Mouse (Mus musculus): ENCODE measurements around the gene Gipc3. TPM values are rescaled to one million over a fixed set of nuclear protein-coding genes. Genes with fewer than 3 reads are reported as not detected.

Gene Gipc3
- polyA plus RNA-seq, 1 experiment: 3.2 TPM

- DNase-seq (ENCODE audit: low spot score): no peak
These were observed 24.1 kb upstream of the Gipc3 start for GRCm38 (mm10) chr10:81367207-81367495.

- DNase-seq (ENCODE audit: low spot score): no peak
These were observed 23.6 kb upstream of the Gipc3 start for GRCm38 (mm10) chr10:81366477-81367206.

GRCm38 (mm10) chr10:81365672-81366476 is 22.8 kb upstream of the Gipc3 start, which contains the start of gene 4930404N11Rik:
Gene 4930404N11Rik (minus strand): TSS chr10:81365816.
- no peak for DNase-seq (ENCODE audit: low spot score)

GRCm38 (mm10) chr10:81365073-81365472 is 22.0 kb upstream of the Gipc3 start:
- no peak for DNase-seq (ENCODE audit: low spot score)

GRCm38 (mm10) chr10:81364666-81365065 is 21.6 kb upstream of the Gipc3 start:
- DNase-seq (ENCODE audit: low spot score): no peak

- no peak for DNase-seq (ENCODE audit: low spot score)
These were observed 20.6 kb upstream of the Gipc3 start for GRCm38 (mm10) chr10:81363436-81364346.

GRCm38 (mm10) chr10:81362336-81362949 is 19.4 kb upstream of the Gipc3 start:
- DNase-seq (ENCODE audit: low spot score): no peak

- no peak for DNase-seq (ENCODE audit: low spot score)
These were observed 17.7 kb upstream of the Gipc3 start for GRCm38 (mm10) chr10:81360721-81361120.

- DNase-seq (ENCODE audit: low spot score): no peak
These were observed 15.8 kb upstream of the Gipc3 start for GRCm38 (mm10) chr10:81358841-81359240.

GRCm38 (mm10) chr10:81358209-81358608 is 15.1 kb upstream of the Gipc3 start:
- no peak for DNase-seq (ENCODE audit: low spot score)

- peak; percentile 81 for DNase-seq (ENCODE audit: low spot score)
These were observed 14.2 kb upstream of the Gipc3 start, which contains the start of gene Mfsd12 for GRCm38 (mm10) chr10:81356991-81357844. Gene Mfsd12 (plus strand): TSS chr10:81357491.

GRCm38 (mm10) chr10:81356352-81356990 is 13.4 kb upstream of the Gipc3 start:
- no peak for DNase-seq (ENCODE audit: low spot score)

- no peak for DNase-seq (ENCODE audit: low spot score)
These were observed 12.5 kb upstream of the Gipc3 start for GRCm38 (mm10) chr10:81355533-81355932.

- DNase-seq (ENCODE audit: low spot score): no peak
These were observed 11.8 kb upstream of the Gipc3 start for GRCm38 (mm10) chr10:81354738-81355477.

- no peak for DNase-seq (ENCODE audit: low spot score)
These were observed 8.7 kb upstream of the Gipc3 start for GRCm38 (mm10) chr10:81351678-81352291.

- peak; percentile 96 for DNase-seq (ENCODE audit: low spot score)
These were observed 7.4 kb upstream of the Gipc3 start, which contains the start of gene Hmg20b for GRCm38 (mm10) chr10:81350351-81351063. Gene Hmg20b (minus strand): TSS chr10:81350480.

GRCm38 (mm10) chr10:81349961-81350350 is 6.9 kb upstream of the Gipc3 start:
- no peak for DNase-seq (ENCODE audit: low spot score)

GRCm38 (mm10) chr10:81349146-81349545 is 6.1 kb upstream of the Gipc3 start:
- DNase-seq (ENCODE audit: low spot score): no peak
